In the genomic region with DNA sequence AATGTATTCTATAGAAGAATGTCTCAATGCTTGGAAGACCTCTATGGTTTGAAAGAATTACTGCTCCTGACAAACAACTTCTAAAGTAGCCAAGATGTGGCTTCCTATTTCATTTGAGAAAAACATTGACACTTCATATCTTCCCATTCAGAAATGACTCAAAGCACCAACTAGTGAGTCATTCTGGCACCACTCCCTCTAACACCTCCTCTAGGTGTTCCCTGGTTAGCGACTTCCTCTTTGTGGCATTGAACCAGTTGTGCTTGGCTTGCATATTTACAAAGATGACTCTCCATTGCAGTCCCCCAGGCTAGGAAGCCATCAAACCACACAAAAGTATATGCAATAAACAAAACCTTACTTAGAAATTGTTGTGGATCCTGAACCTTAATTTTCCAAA, we compare ENCODE assay signal across 17 mouse cellular contexts. TPM values are rescaled to one million over a fixed set of nuclear protein-coding genes. Genes with fewer than 3 reads are reported as not detected.
DNase-seq lines count a peak whose midpoint lies in the region; ATAC-seq and TF ChIP-seq lines count a peak whose summit lies in the region.
"Had no signal": no experiment of that assay in that cellular context is flagged by ENCODE, and none has a peak within 500 bp of the region (broad histone marks: within the 10 kb centered on the region; RNA-seq: fewer than 3 reads in every experiment).

No protein-coding gene starts in this region.

- H3K36me3 ChIP-seq in kidney, adult 2 months (ENCODE audit: control insufficient read depth, insufficient read depth, low read length) = no peaks in the 10 kb centered on the region
- H3K36me3 ChIP-seq: embryonic facial prominence, embryonic 12.5 days; liver, embryonic 15.5 days had no signal

- no peak overlapping the region for H3K4me3 ChIP-seq in kidney, adult 2 months (ENCODE audit: insufficient read depth, low read depth, low read length)
- H3K4me3 ChIP-seq: embryonic facial prominence, embryonic 12.5 days; forebrain, embryonic 13.5 days; liver, embryonic 15.5 days; megakaryocyte, embryonic 14.5 days had no signal

- no peak for TF ChIP-seq POLR2A in kidney, adult 2 months (IDR thresholded peaks at IDR 0.05; ENCODE audit: low read depth, low read length)

- ATAC-seq in activated CD4-positive, CD25-positive, alpha-beta regulatory T cell, adult 4 months = peak; percentile 98
- ATAC-seq: forebrain, embryonic 13.5 days; intestine, postnatal 0 days had no signal

- WGBS in kidney, adult 2 months = 73% methylated on average over 1 of the region's 1 CpGs

- no peaks in the 10 kb centered on the region for H3K27me3 ChIP-seq in kidney, adult 2 months (replicated peaks; ENCODE audit: control insufficient read depth, insufficient read depth, low read length)
- H3K27me3 ChIP-seq: embryonic facial prominence, embryonic 12.5 days; forebrain, embryonic 13.5 days; liver, embryonic 15.5 days; megakaryocyte, embryonic 14.5 days had no signal

- DNase-seq in kidney, adult 2 months = peak; percentile 2
- no peak for DNase-seq in kidney, postnatal 4 days
- DNase-seq in 416B (ENCODE audit: low read depth) = peak; percentile 91
- DNase-seq in naive thymus-derived CD4-positive, alpha-beta T cell, adult 2 months (ENCODE audit: low read depth) = peak; percentile 73
- no peak for DNase-seq in heart, adult 11 months
- DNase-seq in urinary bladder, postnatal 10 days (ENCODE audit: low spot score) = no peak
- DNase-seq in adrenal gland, adult (ENCODE audit: inconsistent age in 2 of 2, low spot score in 1 of 2) = no peak
- DNase-seq: cerebellum, adult 9-10 months; gastrocnemius, postnatal 14 days had no signal

- H3K4me1 ChIP-seq in kidney, adult 2 months (ENCODE audit: control insufficient read depth, insufficient read depth, low read length) = no peaks in the 10 kb centered on the region
- H3K4me1 ChIP-seq: embryonic facial prominence, embryonic 12.5 days; forebrain, embryonic 13.5 days; liver, embryonic 15.5 days had no signal

- no peak for TF ChIP-seq CTCF in kidney, adult 2 months (conservative IDR thresholded peaks at IDR 0.05; ENCODE audit: insufficient read depth, insufficient read length, low read depth, low read length)

- H3K27ac ChIP-seq in kidney, adult 2 months (ENCODE audit: insufficient read depth, low read depth, low read length) = no peak overlapping the region
- H3K27ac ChIP-seq: embryonic facial prominence, embryonic 12.5 days; forebrain, embryonic 13.5 days; liver, embryonic 15.5 days had no signal

RNA-seq across cellular contexts. Expression of a gene that starts 2.1 kb away (rescaled TPM):
- polyA plus RNA-seq in kidney, adult 2 months (2012; rRNA removed) = not detected in 2 replicates
- not detected for polyA plus RNA-seq in activated CD4-positive, CD25-positive, alpha-beta regulatory T cell, adult 4 months (2017; shearing (Covaris generic))
- polyA plus RNA-seq: C2C12; embryonic facial prominence, embryonic 12.5 days; forebrain, embryonic 13.5 days; heart, postnatal 0 days; intestine, postnatal 0 days; liver, embryonic 15.5 days had no signal

RNA-seq across cellular contexts. Expression of a gene that starts 49.8 kb away (rescaled TPM):
- polyA plus RNA-seq in kidney, adult 2 months (2012; rRNA removed) = 5.0 and 6.6 TPM in 2 replicates
- 10 to 100 TPM; 19.5 to 27.0 TPM for polyA plus RNA-seq in activated CD4-positive, CD25-positive, alpha-beta regulatory T cell, adult 4 months (2017; shearing (Covaris generic))

Comparison
In these comparisons a context has a peak if more than half of its experiments do, and no peak if none do; other contexts are left out.
1. DNase-seq: peak in kidney, adult 2 months (single experiment), 416B (single experiment) and naive thymus-derived CD4-positive, alpha-beta T cell, adult 2 months (single experiment); none in kidney, postnatal 4 days (0 of 2), heart, adult 11 months (single experiment), urinary bladder, postnatal 10 days (single experiment) and adrenal gland, adult (0 of 2).